ENCODE assay signal across 8 mouse cellular contexts in genomic region chr7:28570291-28570981, GRCm38 (mm10). TPM values are rescaled to one million over a fixed set of nuclear protein-coding genes. Genes with fewer than 3 reads are reported as not detected.
DNase-seq lines count a peak whose midpoint lies in the region; ATAC-seq and TF ChIP-seq lines count a peak whose summit lies in the region.

No protein-coding gene starts in this region.

- WGBS in midbrain, embryonic 13.5 days: 82% methylated on average over 12 of the region's 12 CpGs
- 74% methylated on average over 12 of the region's 12 CpGs for WGBS in midbrain, embryonic 11.5 days
- 46% methylated on average over 12 of the region's 12 CpGs for WGBS in embryonic facial prominence, embryonic 15.5 days
- 35% methylated on average over 12 of the region's 12 CpGs for WGBS in intestine, postnatal 0 days
- WGBS in lung, postnatal 0 days: 32% methylated on average over 12 of the region's 12 CpGs

- no peak for DNase-seq in midbrain, embryonic 11.5 days (ENCODE audit: low spot score, missing footprints)
- DNase-seq in lung, postnatal 0 days (ENCODE audit: low spot score): peak; percentile 91
- peak; percentile 93 to 94 for DNase-seq in urinary bladder, postnatal 36 days (ENCODE audit: low spot score in 2 of 2)
- no peak for DNase-seq in spleen, postnatal 14 days (ENCODE audit: low spot score in 2 of 2)
- no peak for DNase-seq in natural killer cell, adult 2 months (ENCODE audit: low spot score in 2 of 2)

- H3K9me3 ChIP-seq in midbrain, embryonic 13.5 days: no peaks in the 10 kb centered on the region
- H3K9me3 ChIP-seq in midbrain, embryonic 11.5 days (ENCODE audit: control insufficient read depth, low read length): no peaks in the 10 kb centered on the region
- H3K9me3 ChIP-seq in embryonic facial prominence, embryonic 15.5 days (replicated peaks): no peaks in the 10 kb centered on the region
- no peaks in the 10 kb centered on the region for H3K9me3 ChIP-seq in intestine, postnatal 0 days (ENCODE audit: control insufficient read depth)
- H3K9me3 ChIP-seq in lung, postnatal 0 days (ENCODE audit: low read length): no peaks in the 10 kb centered on the region

- H3K4me2 ChIP-seq in midbrain, embryonic 13.5 days (replicated peaks): no peak overlapping the region
- H3K4me2 ChIP-seq in midbrain, embryonic 11.5 days: no peak overlapping the region
- peak overlapping the region; percentile 11 for H3K4me2 ChIP-seq in embryonic facial prominence, embryonic 15.5 days (replicated peaks)
- peak overlapping the region; percentile 48 for H3K4me2 ChIP-seq in intestine, postnatal 0 days (replicated peaks; ENCODE audit: low read depth)
- peak overlapping the region; percentile 36 for H3K4me2 ChIP-seq in lung, postnatal 0 days (replicated peaks; ENCODE audit: low read depth, low read length)

- no peaks in the 10 kb centered on the region for H3K27me3 ChIP-seq in midbrain, embryonic 13.5 days
- no peaks in the 10 kb centered on the region for H3K27me3 ChIP-seq in midbrain, embryonic 11.5 days (ENCODE audit: control insufficient read depth, insufficient read depth, low read length)
- no peaks in the 10 kb centered on the region for H3K27me3 ChIP-seq in embryonic facial prominence, embryonic 15.5 days
- H3K27me3 ChIP-seq in intestine, postnatal 0 days (replicated peaks; ENCODE audit: control insufficient read depth, insufficient read depth, low read length): no peaks in the 10 kb centered on the region
- no peaks in the 10 kb centered on the region for H3K27me3 ChIP-seq in lung, postnatal 0 days (replicated peaks; ENCODE audit: insufficient read depth, low read length)

- H3K4me1 ChIP-seq in midbrain, embryonic 13.5 days (replicated peaks): peaks cover 19% of the 10 kb centered on the region; the same call in 1 of the 2 replicates
- H3K4me1 ChIP-seq in midbrain, embryonic 11.5 days (ENCODE audit: control insufficient read depth, insufficient read depth, low read length): no peaks in the 10 kb centered on the region
- H3K4me1 ChIP-seq in embryonic facial prominence, embryonic 15.5 days: peaks cover 37% of the 10 kb centered on the region
- peaks cover 16% of the 10 kb centered on the region; the same call in 1 of the 2 replicates for H3K4me1 ChIP-seq in intestine, postnatal 0 days (replicated peaks; ENCODE audit: control insufficient read depth, insufficient read depth, low read length)
- H3K4me1 ChIP-seq in lung, postnatal 0 days (ENCODE audit: insufficient read depth, low read depth, low read length): peaks cover 58% of the 10 kb centered on the region

- peak overlapping the region; percentile 9; the same call in 1 of the 2 replicates for H3K27ac ChIP-seq in midbrain, embryonic 13.5 days
- H3K27ac ChIP-seq in midbrain, embryonic 11.5 days (ENCODE audit: low read depth, low read length): no peak overlapping the region
- peak overlapping the region; percentile 83 for H3K27ac ChIP-seq in embryonic facial prominence, embryonic 15.5 days (replicated peaks)
- peak overlapping the region; percentile 76 for H3K27ac ChIP-seq in intestine, postnatal 0 days (ENCODE audit: low read depth, low read length)
- H3K27ac ChIP-seq in lung, postnatal 0 days (ENCODE audit: low read length): peak overlapping the region; percentile 93

- peak; percentile 28 for TF ChIP-seq CTCF in intestine, postnatal 0 days (IDR thresholded peaks at IDR 0.05; ENCODE audit: low read depth)
- peak; percentile 45 for TF ChIP-seq CTCF in lung, postnatal 0 days (IDR thresholded peaks at IDR 0.05)

- H3K4me3 ChIP-seq in midbrain, embryonic 13.5 days (replicated peaks): no peak overlapping the region
- H3K4me3 ChIP-seq in midbrain, embryonic 11.5 days (ENCODE audit: low read depth, low read length): no peak overlapping the region
- no peak overlapping the region for H3K4me3 ChIP-seq in embryonic facial prominence, embryonic 15.5 days (replicated peaks)
- no peak overlapping the region for H3K4me3 ChIP-seq in intestine, postnatal 0 days (ENCODE audit: low read depth, low read length)
- no peak overlapping the region for H3K4me3 ChIP-seq in lung, postnatal 0 days (ENCODE audit: low read depth, low read length)

- ATAC-seq in midbrain, embryonic 13.5 days: no peak
- ATAC-seq in midbrain, embryonic 11.5 days (ENCODE audit: low FRiP score): no peak
- 0 out of 2 replicates have a peak, but pooled peaks have one; percentile 19 for ATAC-seq in embryonic facial prominence, embryonic 15.5 days (ENCODE audit: insufficient number of reproducible peaks, low FRiP score, low TSS enrichment, low read depth)
- ATAC-seq in intestine, postnatal 0 days: peak; percentile 85
- peak; percentile 92 for ATAC-seq in lung, postnatal 0 days

- no peak for TF ChIP-seq EP300 in lung, postnatal 0 days (IDR thresholded peaks at IDR 0.05)

- no peak overlapping the region for H3K9ac ChIP-seq in midbrain, embryonic 13.5 days (replicated peaks)
- H3K9ac ChIP-seq in midbrain, embryonic 11.5 days (ENCODE audit: low read length): no peak overlapping the region
- H3K9ac ChIP-seq in embryonic facial prominence, embryonic 15.5 days: no peak overlapping the region
- no peak overlapping the region for H3K9ac ChIP-seq in intestine, postnatal 0 days (ENCODE audit: low read depth, low read length)
- H3K9ac ChIP-seq in lung, postnatal 0 days (replicated peaks; ENCODE audit: low read depth): no peak overlapping the region

- peaks cover 37% of the 10 kb centered on the region for H3K36me3 ChIP-seq in midbrain, embryonic 13.5 days
- H3K36me3 ChIP-seq in midbrain, embryonic 11.5 days (ENCODE audit: control insufficient read depth, insufficient read depth, low read length): peaks cover 8% of the 10 kb centered on the region; the same call in 1 of the 2 replicates
- peaks cover 35% of the 10 kb centered on the region for H3K36me3 ChIP-seq in embryonic facial prominence, embryonic 15.5 days
- H3K36me3 ChIP-seq in intestine, postnatal 0 days (ENCODE audit: control insufficient read depth, insufficient read depth): peaks cover 40% of the 10 kb centered on the region
- H3K36me3 ChIP-seq in lung, postnatal 0 days (ENCODE audit: insufficient read depth, low read length): peaks cover 20% of the 10 kb centered on the region

RNA-seq across cellular contexts. Expression of gene Nccrp1, which starts 23.4 kb away (rescaled TPM):
- not detected in 2 replicates for polyA plus RNA-seq in midbrain, embryonic 13.5 days (2015; fragmentation: Nextera tagmentation; extraction: Ambion mirVana)
- not detected in 2 replicates for polyA plus RNA-seq in midbrain, embryonic 11.5 days (2014; fragmentation: Nextera tagmentation; extraction: Ambion mirVana)
- polyA plus RNA-seq in embryonic facial prominence, embryonic 15.5 days (2015; fragmentation: Nextera tagmentation; extraction: Ambion mirVana): 2.6 and 4.6 TPM in 2 replicates
- polyA plus RNA-seq in intestine, postnatal 0 days (2015; fragmentation: Nextera tagmentation; extraction: Ambion mirVana): not detected in 2 replicates
- polyA plus RNA-seq in lung, postnatal 0 days (2015; fragmentation: Nextera tagmentation; extraction: Ambion mirVana): not detected in 2 replicates

RNA-seq across cellular contexts. Expression of gene Samd4b, which starts 27.5 kb away (rescaled TPM):
- 20.0 and 25.7 TPM in 2 replicates for polyA plus RNA-seq in midbrain, embryonic 13.5 days (2015; fragmentation: Nextera tagmentation; extraction: Ambion mirVana)
- polyA plus RNA-seq in midbrain, embryonic 11.5 days (2014; fragmentation: Nextera tagmentation; extraction: Ambion mirVana): 23.8 and 27.8 TPM in 2 replicates
- 32.8 and 34.1 TPM in 2 replicates for polyA plus RNA-seq in embryonic facial prominence, embryonic 15.5 days (2015; fragmentation: Nextera tagmentation; extraction: Ambion mirVana)
- polyA plus RNA-seq in intestine, postnatal 0 days (2015; fragmentation: Nextera tagmentation; extraction: Ambion mirVana): 12.4 and 13.4 TPM in 2 replicates
- 12.9 and 13.4 TPM in 2 replicates for polyA plus RNA-seq in lung, postnatal 0 days (2015; fragmentation: Nextera tagmentation; extraction: Ambion mirVana)

RNA-seq across cellular contexts. Expression of gene Pak4, which starts 27.5 kb away (rescaled TPM):
- 25.6 and 28.0 TPM in 2 replicates for polyA plus RNA-seq in midbrain, embryonic 13.5 days (2015; fragmentation: Nextera tagmentation; extraction: Ambion mirVana)
- 29.6 and 32.5 TPM in 2 replicates for polyA plus RNA-seq in midbrain, embryonic 11.5 days (2014; fragmentation: Nextera tagmentation; extraction: Ambion mirVana)
- 37.4 and 39.3 TPM in 2 replicates for polyA plus RNA-seq in embryonic facial prominence, embryonic 15.5 days (2015; fragmentation: Nextera tagmentation; extraction: Ambion mirVana)
- polyA plus RNA-seq in intestine, postnatal 0 days (2015; fragmentation: Nextera tagmentation; extraction: Ambion mirVana): 17.2 and 19.7 TPM in 2 replicates
- polyA plus RNA-seq in lung, postnatal 0 days (2015; fragmentation: Nextera tagmentation; extraction: Ambion mirVana): 36.3 and 38.2 TPM in 2 replicates

RNA-seq across cellular contexts. Expression of gene Sycn, which starts 29.8 kb away (rescaled TPM):
- not detected in 2 replicates for polyA plus RNA-seq in midbrain, embryonic 13.5 days (2015; fragmentation: Nextera tagmentation; extraction: Ambion mirVana)
- not detected in 2 replicates for polyA plus RNA-seq in midbrain, embryonic 11.5 days (2014; fragmentation: Nextera tagmentation; extraction: Ambion mirVana)
- not detected in 2 replicates for polyA plus RNA-seq in embryonic facial prominence, embryonic 15.5 days (2015; fragmentation: Nextera tagmentation; extraction: Ambion mirVana)
- 17.0 and 23.4 TPM in 2 replicates for polyA plus RNA-seq in intestine, postnatal 0 days (2015; fragmentation: Nextera tagmentation; extraction: Ambion mirVana)
- polyA plus RNA-seq in lung, postnatal 0 days (2015; fragmentation: Nextera tagmentation; extraction: Ambion mirVana): not detected in 2 replicates

RNA-seq across cellular contexts. Expression of gene Ifnl3, which starts 47.8 kb away (rescaled TPM):
- not detected in 2 replicates for polyA plus RNA-seq in midbrain, embryonic 13.5 days (2015; fragmentation: Nextera tagmentation; extraction: Ambion mirVana)
- polyA plus RNA-seq in midbrain, embryonic 11.5 days (2014; fragmentation: Nextera tagmentation; extraction: Ambion mirVana): not detected in 2 replicates
- polyA plus RNA-seq in embryonic facial prominence, embryonic 15.5 days (2015; fragmentation: Nextera tagmentation; extraction: Ambion mirVana): not detected in 2 replicates
- polyA plus RNA-seq in intestine, postnatal 0 days (2015; fragmentation: Nextera tagmentation; extraction: Ambion mirVana): not detected in 2 replicates
- polyA plus RNA-seq in lung, postnatal 0 days (2015; fragmentation: Nextera tagmentation; extraction: Ambion mirVana): not detected in 2 replicates

Comparison
In these comparisons a context has a peak if more than half of its experiments do, and no peak if none do; other contexts are left out.
1. ATAC-seq: peak in embryonic facial prominence, embryonic 15.5 days (single experiment), intestine, postnatal 0 days (single experiment) and lung, postnatal 0 days (single experiment); none in midbrain, embryonic 13.5 days (single experiment) and midbrain, embryonic 11.5 days (single experiment).
2. H3K4me2 ChIP-seq: peak in embryonic facial prominence, embryonic 15.5 days (single experiment), intestine, postnatal 0 days (single experiment) and lung, postnatal 0 days (single experiment); none in midbrain, embryonic 13.5 days (single experiment) and midbrain, embryonic 11.5 days (single experiment).
3. DNase-seq: peak in lung, postnatal 0 days (single experiment) and urinary bladder, postnatal 36 days (2 of 2); none in midbrain, embryonic 11.5 days (single experiment), spleen, postnatal 14 days (0 of 2) and natural killer cell, adult 2 months (0 of 2).